Mouse (Mus musculus): ENCODE measurements at regions not wholly inside any gene's neighbourhood (a gene's known extent, or its start where the extent isn't known, plus 50 kb on each side); places are given as distances from the start of the nearest gene placed in this dataset.

- no peak for DNase-seq (ENCODE audit: low spot score)
These were observed 71.9 kb downstream of the 1810010D01Rik start for GRCm38 (mm10) chr7:145135971-145136370.

DNA sequence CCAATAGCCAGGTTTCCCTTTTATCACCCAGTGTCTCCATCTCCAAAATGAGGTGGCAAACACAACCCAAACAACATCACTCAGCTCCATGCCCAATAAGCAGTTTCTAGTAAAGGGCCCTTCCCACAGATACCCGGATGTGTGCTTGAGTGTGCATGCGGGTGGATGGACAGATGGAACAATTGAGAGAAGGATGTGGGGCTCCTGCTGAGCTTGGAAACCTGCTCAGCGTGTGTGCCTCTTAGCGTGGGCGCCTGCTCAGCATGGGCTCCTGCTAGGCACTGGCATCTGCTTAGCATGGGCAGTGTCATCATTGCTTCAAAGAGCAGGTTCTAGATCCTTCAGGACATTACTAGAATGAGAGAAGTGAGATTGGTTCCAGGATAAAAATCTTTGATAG lies 75.4 kb downstream of the 1810010D01Rik start:
- no peak for DNase-seq (ENCODE audit: low spot score)

DNA sequence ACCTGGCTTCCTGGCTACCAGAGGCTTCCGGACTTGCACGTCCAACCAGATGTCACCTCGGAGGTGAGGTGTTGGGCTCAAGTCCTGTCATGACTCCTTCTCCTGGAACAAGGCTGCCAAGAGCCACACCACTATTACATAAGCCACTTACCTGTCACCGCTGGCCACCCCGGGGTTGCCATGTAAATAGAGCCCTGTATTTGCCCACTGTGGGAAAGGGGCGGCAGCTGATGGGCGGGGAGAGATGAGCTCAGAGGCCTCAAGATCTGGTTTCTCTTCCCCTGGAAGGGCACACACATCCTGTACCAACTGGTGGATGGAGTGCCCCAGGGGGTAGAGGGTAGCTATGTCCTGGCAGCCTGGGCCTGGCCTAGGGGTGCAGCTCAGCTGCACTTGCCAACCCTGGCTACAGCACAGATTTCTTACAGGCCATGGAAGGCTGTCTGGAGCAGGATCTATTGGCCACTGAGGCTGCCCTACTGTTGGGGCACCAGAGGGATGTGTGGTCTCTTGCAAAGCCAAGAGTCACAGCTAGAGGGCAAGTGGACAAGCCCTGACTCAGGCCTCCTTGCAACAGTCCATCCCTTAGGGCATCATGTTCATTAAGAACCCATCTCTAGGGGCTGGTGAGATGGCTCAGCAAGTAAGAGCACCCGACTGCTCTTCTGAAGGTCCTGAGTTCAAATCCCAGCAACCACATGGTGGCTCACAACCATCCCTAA lies 76.3 kb downstream of the 1810010D01Rik start:
- no peak for DNase-seq (ENCODE audit: low spot score)

- DNase-seq (ENCODE audit: low spot score), result no peak
These were observed 77.9 kb downstream of the 1810010D01Rik start for GRCm38 (mm10) chr7:145129971-145130370.

- DNase-seq (ENCODE audit: low spot score), result no peak
These were observed 80.3 kb downstream of the 1810010D01Rik start for GRCm38 (mm10) chr7:145127661-145128060.

DNA sequence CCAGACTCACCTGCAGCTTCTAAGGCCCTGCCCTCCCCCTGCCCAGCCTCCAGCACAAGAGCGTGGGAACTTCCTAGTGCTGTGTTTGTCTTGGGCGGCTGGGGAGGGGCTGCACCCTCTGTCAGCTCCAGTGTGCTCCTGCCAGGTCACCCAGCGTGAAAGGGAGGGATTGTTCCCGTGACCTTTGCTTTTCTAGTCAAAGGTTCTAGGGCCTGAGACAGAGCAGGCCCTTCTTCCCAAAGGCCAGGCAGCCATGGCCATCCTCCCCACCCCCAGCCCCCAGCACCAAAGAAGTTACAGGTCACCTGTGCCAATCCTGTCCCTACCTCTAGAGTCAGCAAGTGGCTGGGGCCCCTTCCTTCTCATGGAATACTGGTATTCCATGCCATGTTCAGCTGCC lies 80.7 kb downstream of the 1810010D01Rik start:
- DNase-seq (ENCODE audit: low spot score), result no peak

DNA sequence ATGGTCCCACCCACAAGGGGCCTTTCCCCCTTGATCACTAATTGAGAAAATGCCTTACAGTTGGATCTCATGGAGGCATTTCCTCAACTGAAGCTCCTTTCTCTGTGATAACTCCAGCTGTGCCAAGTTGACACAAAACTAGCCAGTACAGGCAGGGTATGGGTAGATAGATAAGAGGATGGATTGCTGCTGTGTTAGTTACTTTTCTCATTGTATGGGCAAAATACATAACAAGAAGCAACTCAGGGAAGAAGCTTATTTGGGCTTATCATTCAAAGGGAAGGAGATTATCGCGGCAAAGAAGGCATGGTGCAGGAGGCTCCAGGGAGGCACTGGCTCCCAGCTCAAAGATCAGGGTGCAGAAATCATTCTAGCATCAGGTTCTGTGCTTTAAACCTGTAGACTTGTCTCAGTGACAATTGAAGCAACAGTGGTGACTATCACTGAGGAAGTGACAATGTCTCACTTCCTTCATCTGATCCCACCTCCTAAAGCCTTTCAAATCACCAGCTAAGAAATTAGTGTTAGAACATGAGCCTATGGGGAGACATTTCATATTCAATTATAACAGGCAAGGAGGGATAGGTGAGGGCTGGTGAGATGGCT lies 83.8 kb downstream of the 1810010D01Rik start:
- no peak for DNase-seq (ENCODE audit: low spot score)

DNA sequence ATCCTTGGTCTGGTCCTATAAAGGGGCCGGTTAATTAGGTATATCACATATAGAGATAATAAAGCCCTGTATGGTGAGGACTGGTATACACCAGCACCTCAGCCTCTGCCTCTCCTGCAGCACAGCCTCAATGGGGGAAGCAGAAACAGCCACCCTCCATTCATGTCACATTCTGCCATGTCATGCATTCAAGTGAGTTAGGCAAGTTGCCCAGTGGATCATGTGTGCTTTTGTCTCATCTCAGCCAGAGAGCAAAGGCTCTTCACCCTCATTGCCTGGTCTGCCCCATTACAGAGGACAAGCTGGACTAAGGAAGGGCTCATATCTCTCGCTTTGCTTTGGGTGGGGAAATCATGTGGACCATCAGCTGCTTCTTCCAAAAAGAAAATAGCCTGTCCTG lies 85.4 kb downstream of the 1810010D01Rik start:
- DNase-seq (ENCODE audit: low spot score), result no peak

DNA sequence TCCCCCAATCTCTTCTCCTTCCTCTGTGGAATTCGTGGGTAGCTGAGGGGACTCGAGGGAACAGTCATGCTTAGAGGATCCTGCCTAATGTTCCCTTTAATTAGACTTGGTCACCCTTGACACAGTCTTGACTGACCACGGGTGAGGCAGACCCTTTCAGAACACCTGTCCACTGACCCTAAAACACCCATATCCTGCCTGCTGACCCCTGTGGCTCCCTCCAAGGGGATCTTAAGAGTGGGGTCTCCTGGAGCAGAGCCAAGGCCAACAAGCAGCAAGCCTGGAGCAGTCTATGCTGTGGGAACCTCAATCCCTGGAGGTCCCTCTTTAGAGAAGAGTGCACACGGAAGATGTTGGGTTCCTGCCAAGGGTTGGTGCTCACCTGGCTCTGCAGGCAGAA lies 89.5 kb downstream of the 1810010D01Rik start:
- no peak for DNase-seq (ENCODE audit: low spot score)

- no peak for DNase-seq (ENCODE audit: low spot score)
These were observed 93.3 kb downstream of the 1810010D01Rik start for GRCm38 (mm10) chr7:145114660-145115059.

- no peak for DNase-seq (ENCODE audit: low spot score)
These were observed 93.8 kb downstream of the 1810010D01Rik start for GRCm38 (mm10) chr7:145114145-145114544.

DNA sequence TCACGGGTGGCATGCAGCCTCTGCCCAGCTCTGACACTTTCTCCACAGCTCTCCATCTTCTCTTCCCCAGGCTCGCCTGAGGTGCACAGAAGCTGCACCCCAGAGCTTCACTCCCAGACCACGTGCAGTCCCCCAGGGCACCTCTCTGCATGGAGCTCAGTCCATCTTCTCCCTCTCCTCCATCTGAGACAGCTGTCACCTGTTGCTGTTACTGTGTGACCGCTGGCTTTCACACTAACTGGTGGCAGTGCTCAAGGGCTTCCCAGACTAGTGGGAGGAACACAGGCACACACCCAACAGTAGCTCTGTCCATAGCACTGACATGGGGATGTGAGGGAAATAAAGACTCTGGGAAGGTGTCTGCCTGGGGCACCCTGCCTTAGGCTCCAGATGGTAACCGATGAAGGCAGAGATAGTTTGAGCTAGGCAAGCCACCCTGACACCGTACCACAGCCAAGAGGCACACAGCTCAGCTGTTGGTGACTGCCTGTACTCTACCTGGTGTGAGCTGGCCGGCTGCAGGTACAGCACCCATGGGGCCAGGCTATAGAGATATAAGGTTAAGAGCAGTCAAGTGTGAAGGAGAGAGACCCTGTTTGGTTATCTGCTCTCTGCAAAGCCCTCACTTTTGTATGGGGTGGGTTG lies 94.9 kb downstream of the 1810010D01Rik start:
- DNase-seq (ENCODE audit: low spot score), result no peak

DNA sequence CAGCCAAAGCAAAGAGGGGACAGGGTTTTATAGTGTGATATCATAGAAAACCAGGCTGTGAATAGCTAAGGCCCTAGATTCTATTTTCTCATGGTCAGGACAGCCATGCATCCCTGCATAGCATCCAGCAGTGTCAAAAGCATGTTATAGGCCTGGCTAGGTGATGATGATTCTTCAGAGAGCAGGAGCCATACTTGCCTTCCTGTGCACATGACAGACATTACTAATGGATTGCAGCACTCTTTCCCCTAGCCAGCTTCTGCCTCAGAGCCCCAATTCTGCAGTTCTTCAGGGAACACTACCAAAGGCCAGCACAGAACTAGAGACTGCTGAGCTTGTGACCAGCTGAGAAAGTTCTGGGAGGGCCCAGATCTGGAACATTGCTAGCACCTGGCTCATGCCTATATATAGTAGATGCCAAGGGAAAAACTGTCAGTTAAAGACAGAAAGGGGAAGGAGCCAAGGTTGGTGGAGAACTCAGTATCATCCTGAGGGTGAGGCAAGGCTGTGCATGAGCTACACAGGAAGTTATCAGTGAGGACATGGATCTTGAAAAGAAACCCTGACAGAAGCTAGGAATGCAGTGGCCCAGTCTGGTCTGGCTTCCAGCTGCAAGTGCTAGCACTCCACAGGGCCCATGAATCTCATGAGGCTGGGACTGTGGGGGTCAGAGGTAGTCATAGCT lies 95.6 kb downstream of the 1810010D01Rik start:
- no peak for DNase-seq (ENCODE audit: low spot score)

- DNase-seq (ENCODE audit: low spot score), result peak; percentile 48
These were observed 96.4 kb downstream of the 1810010D01Rik start for GRCm38 (mm10) chr7:145111252-145112131.

GRCm38 (mm10) chr7:145110657-145111251 lies 97.2 kb downstream of the 1810010D01Rik start:
- no peak for DNase-seq (ENCODE audit: low spot score)

DNA sequence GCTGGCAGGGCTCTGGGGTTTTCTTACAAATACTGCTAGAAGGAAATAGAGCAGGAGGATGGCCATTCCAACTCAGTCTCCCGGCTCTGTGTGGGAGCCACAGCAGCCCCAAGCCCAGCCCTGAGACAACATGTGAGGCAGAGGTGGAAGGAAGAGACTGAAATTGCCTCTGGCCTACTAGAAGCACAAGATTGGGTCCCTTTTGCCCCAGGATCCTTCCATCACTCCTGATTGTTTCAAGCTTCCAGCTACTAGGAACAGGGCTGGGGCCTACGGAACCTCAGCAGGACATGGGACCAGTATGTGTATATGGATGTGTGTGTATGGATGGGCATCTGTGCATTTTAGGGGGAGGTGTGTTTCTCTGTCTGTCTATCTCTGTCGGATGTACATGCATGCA lies 97.9 kb downstream of the 1810010D01Rik start:
- no peak for DNase-seq (ENCODE audit: low spot score)

- no peak for DNase-seq (ENCODE audit: low spot score)
These were observed 98.4 kb downstream of the 1810010D01Rik start for GRCm38 (mm10) chr7:145109471-145109870.

DNA sequence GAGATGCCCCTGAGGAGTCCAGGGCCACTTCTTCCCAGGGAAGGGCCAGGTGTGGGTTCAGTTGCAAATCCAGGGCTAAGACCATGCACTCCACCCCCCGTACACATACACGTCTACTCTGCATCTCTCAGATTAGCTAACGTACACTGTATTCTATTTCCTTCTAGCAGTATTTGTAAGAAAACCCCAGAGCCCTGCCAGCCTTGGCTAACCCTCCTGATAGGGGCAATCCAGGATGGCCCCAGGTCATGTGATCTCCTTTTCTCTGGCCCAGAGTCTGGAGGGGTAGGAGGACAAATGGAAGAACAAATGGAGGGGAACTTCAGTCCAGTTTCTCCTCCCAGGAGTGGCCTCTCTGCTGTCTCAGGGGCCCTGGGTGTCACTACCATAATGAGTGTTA lies 98.9 kb downstream of the 1810010D01Rik start:
- no peak for DNase-seq (ENCODE audit: low spot score)

DNA sequence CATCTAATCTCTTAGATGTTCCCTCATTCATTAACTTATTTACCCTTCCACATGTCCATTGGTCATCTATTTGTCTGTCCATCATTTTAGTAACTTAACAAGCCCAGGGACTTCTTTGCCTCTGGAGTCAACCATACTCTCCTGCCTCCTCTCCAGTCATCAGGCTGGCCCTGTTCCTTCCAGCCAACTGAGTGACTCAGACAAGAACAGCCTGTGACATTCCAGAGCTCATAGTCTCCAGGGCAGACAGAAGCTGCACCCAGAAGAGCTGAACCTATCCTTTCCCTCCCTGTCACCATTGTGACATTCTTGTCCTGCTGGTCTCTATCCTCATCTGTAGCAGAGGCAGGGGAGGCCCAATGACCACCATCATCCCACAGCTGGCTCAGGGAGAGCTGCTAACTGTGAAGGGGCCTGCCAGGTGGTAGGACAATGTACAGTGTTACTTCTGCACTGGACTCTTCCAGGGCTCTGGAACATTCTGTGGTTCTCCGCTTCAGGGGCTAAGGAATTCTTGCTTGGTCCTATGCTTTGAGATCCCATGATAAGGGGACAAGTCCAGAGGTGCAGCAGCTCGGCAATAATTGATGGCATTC lies 100.2 kb downstream of the 1810010D01Rik start:
- DNase-seq (ENCODE audit: low spot score), result no peak

DNA sequence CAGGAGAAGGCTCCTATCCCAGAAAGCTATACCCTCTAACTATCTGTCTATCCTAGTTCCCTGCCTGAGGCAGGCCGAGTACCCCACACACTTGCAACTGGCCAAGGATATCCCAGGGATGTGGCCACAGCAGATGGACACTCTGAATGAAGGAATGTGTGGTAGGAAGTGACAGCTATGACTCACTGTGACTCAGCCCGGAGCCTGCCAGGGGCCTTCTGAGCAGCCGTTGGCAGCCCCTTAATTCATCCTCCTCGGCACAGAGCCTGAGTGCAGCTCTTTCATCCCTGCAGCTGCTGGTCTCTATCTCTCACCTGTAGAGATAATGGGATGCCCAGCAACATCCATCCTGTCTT lies 101.4 kb downstream of the 1810010D01Rik start:
- DNase-seq (ENCODE audit: low spot score), result no peak
